Mouse (Mus musculus): ENCODE results near the gene Arl6ip1.

DNA sequence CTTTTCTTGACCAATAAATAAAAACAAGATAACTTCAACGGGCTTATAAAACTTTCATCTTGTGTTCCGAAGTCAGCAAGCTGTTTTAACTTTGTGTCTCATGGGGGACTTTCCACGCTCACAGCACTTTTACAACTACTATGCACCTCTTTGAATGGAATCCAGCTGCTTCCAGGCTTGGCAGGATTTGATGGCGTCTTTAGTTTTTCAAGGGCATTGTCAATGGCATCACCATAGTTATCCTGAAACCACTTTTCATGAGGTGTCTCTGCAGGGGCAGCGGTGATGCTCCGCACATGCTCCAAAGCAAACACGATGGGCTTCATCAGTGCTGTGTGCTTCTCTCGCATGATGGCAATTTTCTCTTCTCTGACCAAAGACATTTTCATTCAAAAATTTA, 33.5 kb upstream of the Arl6ip1 start:
- TF ChIP-seq POLR2A (IDR thresholded peaks at IDR 0.05; ENCODE audit: insufficient read depth, low read length) (no peak), CTCF (IDR thresholded peaks at IDR 0.05; ENCODE audit: low read depth, low read length) (no peak), EP300 (IDR thresholded peaks at IDR 0.05; ENCODE audit: insufficient read depth, low read depth, low read length) (no peak)

All from ES-Bruce4 (cell line).